Mouse (Mus musculus) embryonic fibroblast, embryonic 13.5 days (primary cell): ENCODE results near the gene Cacna1e. TPM values are rescaled to one million over a fixed set of nuclear protein-coding genes. Genes with fewer than 3 reads are reported as not detected.

ENCODE experiments used
- H3K27ac ChIP-seq: 2 replicates; pipeline ENCODE4 v1.5.1; 2012; ENCODE audit warnings: low read length, control low read depth, inconsistent platforms; ENCODE audit not compliant: insufficient read depth
- H3K4me1 ChIP-seq: 2 replicates; pipeline ENCODE4 v1.6.1; 2011; ENCODE audit warnings: low read length; ENCODE audit not compliant: control insufficient read depth, insufficient read depth
- H3K4me3 ChIP-seq: 2 replicates; pipeline ENCODE4 v1.5.1; 2011; ENCODE audit warnings: mild to moderate bottlenecking, control low read depth, low read length; ENCODE audit not compliant: insufficient read depth
- CTCF ChIP-seq: IDR thresholded peaks from 2 replicates; pipeline ENCODE4 v1.5.1; 2011; ENCODE audit warnings: mild to moderate bottlenecking, control low read depth, low read length, moderate library complexity, borderline replicate concordance; ENCODE audit not compliant: insufficient read depth
- POLR2A ChIP-seq: IDR thresholded peaks from 2 replicates; pipeline ENCODE4 v1.6.1; 2011; ENCODE audit warnings: low read depth, mild to moderate bottlenecking, control low read depth, low read length, moderate library complexity
- polyA plus RNA-seq: library from polyadenylated mRNA; stranded (reverse); fragments of >200 nt; gene quantifications from 2 replicates; pipeline ENCODE4 v1.2.4, GENCODE M21; 2011; ENCODE audit warnings: low read depth; ENCODE audit not compliant: missing spikeins, insufficient read length

The Cacna1e gene
- polyA plus RNA-seq, 1 experiment, result not detected

- Histone ChIP-seq H3K27ac (no peak overlapping the region), H3K4me3 (no peak overlapping the region), H3K4me1 (no peaks in the 10 kb centered on the region)
- no peak for TF ChIP-seq POLR2A
- no peak for TF ChIP-seq CTCF
Measured at GRCm38 (mm10) chr1:154816836-154817235, 67.5 kb downstream of the Cacna1e start.

GRCm38 (mm10) chr1:154816267-154816666 lies 68.0 kb downstream of the Cacna1e start:
- Histone ChIP-seq H3K4me3 (no peak overlapping the region), H3K27ac (no peak overlapping the region), H3K4me1 (no peaks in the 10 kb centered on the region)
- TF ChIP-seq POLR2A, result no peak
- TF ChIP-seq CTCF, result no peak

- TF ChIP-seq CTCF (no peak), POLR2A (no peak)
- Histone ChIP-seq H3K4me3 (no peak overlapping the region), H3K27ac (no peak overlapping the region), H3K4me1 (peaks cover 6% of the 10 kb centered on the region)
Measured at GRCm38 (mm10) chr1:154805742-154806141, 78.6 kb downstream of the Cacna1e start.

GRCm38 (mm10) chr1:154805038-154805437 lies 79.3 kb downstream of the Cacna1e start:
- TF ChIP-seq POLR2A, result no peak
- no peak for TF ChIP-seq CTCF
- Histone ChIP-seq H3K4me1 (peaks cover 6% of the 10 kb centered on the region), H3K27ac (no peak overlapping the region), H3K4me3 (no peak overlapping the region)

- TF ChIP-seq CTCF (no peak), POLR2A (no peak)
- H3K4me3 ChIP-seq, result no peak overlapping the region
- H3K4me1 ChIP-seq, result peaks cover 6% of the 10 kb centered on the region
- no peak overlapping the region for H3K27ac ChIP-seq
Measured at GRCm38 (mm10) chr1:154802301-154802904, 81.9 kb downstream of the Cacna1e start.

- Histone ChIP-seq H3K4me1 (peaks cover 6% of the 10 kb centered on the region), H3K27ac (no peak overlapping the region), H3K4me3 (no peak overlapping the region)
- TF ChIP-seq CTCF, result no peak
Measured at GRCm38 (mm10) chr1:154799257-154799656, 85.0 kb downstream of the Cacna1e start.

GRCm38 (mm10) chr1:154798771-154799170 lies 85.5 kb downstream of the Cacna1e start:
- Histone ChIP-seq H3K4me1 (peaks cover 6% of the 10 kb centered on the region), H3K4me3 (no peak overlapping the region), H3K27ac (no peak overlapping the region)
- TF ChIP-seq CTCF (no peak), POLR2A (no peak)

GRCm38 (mm10) chr1:154796685-154797084 lies 87.6 kb downstream of the Cacna1e start:
- Histone ChIP-seq H3K4me3 (no peak overlapping the region), H3K4me1 (no peaks in the 10 kb centered on the region), H3K27ac (no peak overlapping the region)
- TF ChIP-seq POLR2A, result no peak
- no peak for TF ChIP-seq CTCF

- TF ChIP-seq POLR2A, result no peak
- TF ChIP-seq CTCF, result no peak
- H3K4me3 ChIP-seq, result no peak overlapping the region
- no peaks in the 10 kb centered on the region for H3K4me1 ChIP-seq
- no peak overlapping the region for H3K27ac ChIP-seq
Measured at GRCm38 (mm10) chr1:154794518-154794951, 89.8 kb downstream of the Cacna1e start.

GRCm38 (mm10) chr1:154791544-154792174 lies 92.6 kb downstream of the Cacna1e start:
- TF ChIP-seq CTCF (no peak), POLR2A (no peak)

More at GRCm38 (mm10) chr1:154791544-154792174, 92.6 kb downstream of the Cacna1e start:
- Histone ChIP-seq H3K27ac (no peak overlapping the region), H3K4me1 (no peaks in the 10 kb centered on the region), H3K4me3 (no peak overlapping the region)
